Mouse (Mus musculus): ENCODE measurements around the gene Tgm4. TPM values are rescaled to one million over a fixed set of nuclear protein-coding genes. Genes with fewer than 3 reads are reported as not detected.

Tgm4 gene
- 0.54 TPM in 1 of 4 replicates, not detected in the others for total RNA-seq (2023; ENCODE audit: inconsistent age)

GRCm38 (mm10) chr9:123034426-123034825, at the start of gene Tgm4:
Gene Tgm4 (plus strand): TSS chr9:123034726.

GRCm38 (mm10) chr9:123020995-123021631, 13.4 kb upstream of the Tgm4 start, which contains the start of gene Tmem42:
Gene Tmem42 (plus strand): TSS chr9:123021326.

DNA sequence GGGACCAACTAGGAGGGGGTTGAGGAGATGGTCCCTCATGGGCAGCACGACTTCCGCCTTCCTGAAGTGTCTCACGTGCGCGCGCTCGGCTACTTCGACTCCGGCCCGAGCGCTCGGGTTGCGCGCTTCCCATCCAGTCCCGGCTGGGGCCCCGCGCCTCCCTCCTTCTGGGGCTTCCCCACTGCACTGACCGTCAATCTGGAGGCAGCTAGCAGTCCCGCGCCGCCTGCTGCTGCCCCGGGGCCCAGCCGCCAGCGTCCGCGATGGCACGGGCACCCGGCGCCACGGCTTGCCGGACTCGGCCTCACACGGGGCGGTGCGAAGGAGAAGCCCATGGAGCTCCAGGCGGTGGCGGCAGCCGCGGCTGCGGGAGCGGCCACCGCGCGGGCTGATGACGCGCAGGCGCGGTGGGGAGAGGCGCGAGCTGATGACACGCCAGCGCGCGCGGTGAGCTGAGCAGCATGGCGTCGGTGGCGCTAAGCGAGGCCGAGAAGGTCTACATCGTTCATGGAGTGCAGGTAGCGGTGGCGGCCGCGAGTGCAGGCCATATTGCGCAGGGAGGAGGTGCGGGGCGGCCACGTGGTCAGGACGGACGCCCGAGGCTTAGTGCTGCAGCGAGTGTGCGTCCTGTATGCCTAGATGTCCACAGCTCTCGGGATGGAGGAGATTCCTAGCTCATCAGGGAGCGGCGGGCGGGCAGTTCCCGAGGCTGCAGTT, 78.4 kb downstream of the Tgm4 start, which contains the start of the genes Zdhhc3 and Exosc7:
Gene Zdhhc3, minus strand, starts transcription at position 401 of the 717 bp plus-strand sequence.
Gene Exosc7, plus strand, starts transcription at position 411 of the 717 bp plus-strand sequence.

Other genes starting within 250 kb of the Tgm4 start
- gene Tcaim, start 229.2 kb upstream of the Tgm4 start, total RNA-seq (2023; ENCODE audit: inconsistent age) = 14.4 to 19.7 TPM (median 16.9 TPM) in 4 replicates
- gene Gm35549, start 190.7 kb upstream of the Tgm4 start, total RNA-seq (2023; ENCODE audit: inconsistent age) = not detected in 4 replicates
- 120 to 148 TPM (median 132 TPM) in 4 replicates for gene Zfp445, start 168.7 kb upstream of the Tgm4 start, total RNA-seq (2023; ENCODE audit: inconsistent age)
- gene Zkscan7, start 149.0 kb upstream of the Tgm4 start, total RNA-seq (2023; ENCODE audit: inconsistent age) = 2.6 to 4.5 TPM (median 4.0 TPM) in 4 replicates
- 0.42 TPM in 1 of 4 replicates, not detected in the others for gene Zfp105, start 111.7 kb upstream of the Tgm4 start, total RNA-seq (2023; ENCODE audit: inconsistent age)
- 40.3 to 49.8 TPM (median 45.0 TPM) in 4 replicates for gene 1110059G10Rik, start 83.7 kb upstream of the Tgm4 start, total RNA-seq (2023; ENCODE audit: inconsistent age)
- gene Kif15, start 83.7 kb upstream of the Tgm4 start, total RNA-seq (2023; ENCODE audit: inconsistent age) = 3.4 to 7.5 TPM (median 5.4 TPM) in 4 replicates
- gene Tmem42, start 13.4 kb upstream of the Tgm4 start, total RNA-seq (2023; ENCODE audit: inconsistent age) = 13.5 to 18.0 TPM (median 17.4 TPM) in 4 replicates
- 38.7 to 46.7 TPM (median 43.4 TPM) in 4 replicates for gene Zdhhc3, start 78.5 kb downstream of the Tgm4 start, total RNA-seq (2023; ENCODE audit: inconsistent age)
- 34.0 to 45.3 TPM (median 37.9 TPM) in 4 replicates for gene Exosc7, start 78.5 kb downstream of the Tgm4 start, total RNA-seq (2023; ENCODE audit: inconsistent age)
- 0.58 to 1.3 TPM (median 0.87 TPM) in 3 of 4 replicates, not detected in the other for gene Clec3b, start 116.2 kb downstream of the Tgm4 start, total RNA-seq (2023; ENCODE audit: inconsistent age)
- not detected in 4 replicates for gene Cdcp1, start 181.3 kb downstream of the Tgm4 start, total RNA-seq (2023; ENCODE audit: inconsistent age)
- gene Tmem158, start 226.0 kb downstream of the Tgm4 start, total RNA-seq (2023; ENCODE audit: inconsistent age) = 0.39 TPM in 1 of 4 replicates, not detected in the others